Mouse (Mus musculus) hindbrain, embryonic 13.5 days (tissue): ENCODE measurements around the gene Sdr9c7. TPM values are rescaled to one million over a fixed set of nuclear protein-coding genes. Genes with fewer than 3 reads are reported as not detected.
"Not testable (repeated sequence)": the region's sequence is repeated elsewhere in the genome, so short reads cannot be mapped to it uniquely, and the experiment has no call there.

Experiments
- ATAC-seq: fragments of 200-750 bp; cut with Nextera tagmentation; 2 replicates; pipeline ENCODE4 v1.8.0; 2017; ENCODE audit warnings: moderate TSS enrichment; ENCODE audit not compliant: low FRiP score
- H3K27ac ChIP-seq: fragments of 300-500 bp; sonication (generic); 2 replicates; pipeline ENCODE4 v1.5.1; 2015; ENCODE audit warnings: inconsistent platforms, mild to moderate bottlenecking, moderate library complexity
- H3K27me3 ChIP-seq: fragments of 300-500 bp; sonication (generic); 2 replicates; pipeline ENCODE4 v1.6.1; 2015; ENCODE audit warnings: mild to moderate bottlenecking, inconsistent platforms
- H3K36me3 ChIP-seq: fragments of 300-500 bp; sonication (generic); 2 replicates; pipeline ENCODE4 v1.6.1; 2015; ENCODE audit warnings: mild to moderate bottlenecking, inconsistent platforms
- H3K4me1 ChIP-seq: fragments of 300-500 bp; sonication (generic); replicated peaks from 2 replicates; pipeline ENCODE4 v1.6.1; 2015; ENCODE audit warnings: inconsistent platforms
- H3K4me2 ChIP-seq: fragments of 300-500 bp; sonication (generic); 2 replicates; pipeline ENCODE4 v1.6.1; 2015; ENCODE audit warnings: inconsistent platforms, mild to moderate bottlenecking, moderate library complexity
- H3K4me3 ChIP-seq: fragments of 300-500 bp; sonication (generic); 2 replicates; pipeline ENCODE4 v1.5.1; 2015; ENCODE audit warnings: mild to moderate bottlenecking, inconsistent platforms
- H3K9ac ChIP-seq: fragments of 300-500 bp; sonication (generic); 2 replicates; pipeline ENCODE4 v1.6.1; 2015; ENCODE audit warnings: mild to moderate bottlenecking, inconsistent platforms
- H3K9me3 ChIP-seq: fragments of 300-500 bp; sonication (generic); 2 replicates; pipeline ENCODE4 v1.6.1; 2016; ENCODE audit warnings: inconsistent platforms
- whole genome bisulfite sequencing: fragments of 180-500 bp; shearing (Covaris S2); methylation state at CpG from one replicate; pipeline ENCODE4 v1.1.7; 2015; 5-methylcytosine and 5-hydroxymethylcytosine counted together
- polyA plus RNA-seq: library from polyadenylated mRNA; unstranded; fragments of >200 nt; fragmentation: Nextera tagmentation; extraction: Ambion mirVana; gene quantifications from 2 replicates; pipeline ENCODE4 v1.2.1, GENCODE M21; 2015

The Sdr9c7 gene
- polyA plus RNA-seq, 1 experiment from 2014 or later = not detected

DNA sequence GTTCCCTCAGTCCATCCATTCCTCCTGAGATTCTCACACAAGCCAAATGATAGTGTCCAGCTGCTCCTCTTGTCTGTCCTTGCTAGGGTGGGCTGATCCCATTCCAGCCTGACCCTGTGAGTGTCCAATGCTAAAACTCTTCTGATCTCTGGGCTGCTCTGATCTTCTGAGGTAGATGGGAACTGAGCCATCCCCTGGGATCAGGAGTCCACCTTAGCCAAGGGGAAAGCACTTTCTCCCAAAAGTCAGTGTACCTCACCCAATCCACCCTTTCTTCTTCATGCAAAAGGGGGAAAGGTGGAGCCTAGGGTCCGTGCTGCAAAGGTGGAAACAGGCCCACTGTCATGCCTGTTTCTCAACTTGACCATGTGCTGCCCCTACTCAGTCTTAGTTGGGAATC is 6.8 kb upstream of the Sdr9c7 start:
- Histone ChIP-seq H3K4me1 (0 out of 2 replicates have a peak, but pooled peaks cover 4% of the 10 kb centered on the region), H3K9me3 (no peaks in the 10 kb centered on the region), H3K36me3 (no peaks in the 10 kb centered on the region), H3K9ac (no peak overlapping the region), H3K4me2 (no peak overlapping the region), H3K27me3 (no peaks in the 10 kb centered on the region), H3K4me3 (no peak overlapping the region), H3K27ac (no peak overlapping the region)
- no peak for ATAC-seq
- WGBS = 86% methylated on average over 1 of the region's 1 CpGs

DNA sequence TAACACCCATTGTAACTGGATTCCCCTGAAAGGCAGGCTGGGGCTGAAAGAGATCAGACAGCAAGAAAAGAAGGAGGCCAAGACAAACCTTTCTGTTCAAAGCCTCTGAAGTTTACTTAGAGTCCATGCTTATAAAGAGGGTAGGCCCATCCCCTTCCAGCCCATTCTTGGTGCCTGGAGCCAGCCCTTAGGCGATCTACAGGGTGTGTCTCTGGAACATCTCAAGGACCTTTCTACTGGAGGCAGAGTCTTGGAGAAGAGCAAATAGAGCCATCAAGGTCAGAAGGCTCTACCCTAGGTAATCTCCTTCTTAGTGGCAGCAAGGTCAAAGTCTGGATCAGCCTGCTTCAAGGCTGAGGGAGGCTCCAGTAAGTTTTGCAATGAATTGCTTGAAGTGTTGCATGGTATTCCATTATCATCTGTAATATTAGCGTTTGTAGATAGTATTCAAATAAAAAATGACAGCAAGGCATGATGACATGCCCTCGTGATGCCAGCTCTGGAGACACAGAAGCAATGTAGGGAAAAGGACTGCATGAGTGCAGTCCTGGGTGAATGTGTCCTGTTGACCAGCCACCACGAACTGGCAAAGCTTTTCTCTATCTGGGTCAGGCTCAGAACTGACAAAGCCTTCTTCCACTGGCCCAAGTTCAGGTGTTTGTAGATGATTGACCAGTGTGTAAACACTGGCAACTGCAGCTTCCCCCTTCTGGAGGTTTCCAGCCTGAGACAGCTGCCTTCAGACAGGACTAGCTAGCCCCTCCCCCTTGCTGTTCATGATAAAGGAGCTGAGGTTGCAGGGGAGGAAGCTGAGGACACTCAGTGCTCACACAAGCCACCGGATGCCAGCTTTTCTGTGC is 4.9 kb upstream of the Sdr9c7 start:
- not testable (repeated sequence) for H3K9ac ChIP-seq, H3K27me3 ChIP-seq, H3K9me3 ChIP-seq, H3K27ac ChIP-seq, H3K36me3 ChIP-seq, H3K4me2 ChIP-seq, H3K4me3 ChIP-seq, ATAC-seq, H3K4me1 ChIP-seq
- WGBS = 71% methylated on average over 5 of the region's 5 CpGs

DNA sequence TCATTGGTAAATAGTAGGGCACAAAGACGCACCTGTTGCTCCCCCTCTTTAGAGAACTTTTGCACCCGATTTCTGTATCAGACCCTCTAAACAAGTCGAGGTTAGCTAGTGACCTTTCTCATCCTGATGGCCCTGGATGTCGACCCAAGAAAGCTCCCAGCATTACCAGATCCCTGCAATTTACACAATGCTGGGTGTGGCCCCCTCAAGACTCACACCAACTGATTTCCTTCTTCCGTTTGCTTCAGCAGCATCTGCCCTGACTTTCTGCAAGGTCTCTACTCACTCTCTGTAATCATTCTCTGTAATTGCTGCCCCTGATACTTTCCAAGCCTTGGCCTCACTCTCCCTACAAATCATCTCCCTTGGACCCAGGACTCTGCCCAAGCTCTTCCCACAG is 1.6 kb upstream of the Sdr9c7 start:
- no peak overlapping the region for H3K27ac ChIP-seq
- no peaks in the 10 kb centered on the region for H3K36me3 ChIP-seq
- H3K4me3 ChIP-seq = no peak overlapping the region
- H3K4me1 ChIP-seq = no peaks in the 10 kb centered on the region
- no peak overlapping the region for H3K4me2 ChIP-seq
- no peak overlapping the region for H3K9ac ChIP-seq
- H3K9me3 ChIP-seq = no peaks in the 10 kb centered on the region
- ATAC-seq = no peak
- 79% methylated on average over 5 of the region's 5 CpGs for WGBS
- no peaks in the 10 kb centered on the region for H3K27me3 ChIP-seq

DNA sequence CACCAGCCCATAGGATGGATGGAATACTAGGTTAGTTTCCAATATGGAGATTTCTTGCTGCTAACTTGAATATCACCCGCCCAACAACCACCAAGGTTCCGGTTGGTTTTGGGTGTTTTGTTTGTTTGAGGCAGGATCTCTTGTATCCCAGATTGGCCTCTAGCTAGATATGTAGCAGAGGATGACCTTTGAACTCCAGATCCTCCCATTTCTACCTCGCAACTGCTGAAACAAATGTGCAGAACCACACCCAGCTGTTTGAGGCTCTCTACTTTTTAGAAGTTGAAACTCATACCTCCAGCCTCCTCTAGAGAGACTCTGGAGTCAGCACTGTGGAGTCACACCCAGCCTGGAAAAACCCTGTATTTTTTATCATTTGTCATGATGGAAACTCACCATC is 812 bp upstream of the Sdr9c7 start:
- Histone ChIP-seq H3K4me3 (no peak overlapping the region), H3K4me2 (no peak overlapping the region), H3K27me3 (no peaks in the 10 kb centered on the region), H3K27ac (no peak overlapping the region), H3K36me3 (no peaks in the 10 kb centered on the region), H3K9me3 (no peaks in the 10 kb centered on the region), H3K4me1 (no peaks in the 10 kb centered on the region), H3K9ac (no peak overlapping the region)
- ATAC-seq = no peak
- WGBS = 86% methylated on average over 3 of the region's 3 CpGs

DNA sequence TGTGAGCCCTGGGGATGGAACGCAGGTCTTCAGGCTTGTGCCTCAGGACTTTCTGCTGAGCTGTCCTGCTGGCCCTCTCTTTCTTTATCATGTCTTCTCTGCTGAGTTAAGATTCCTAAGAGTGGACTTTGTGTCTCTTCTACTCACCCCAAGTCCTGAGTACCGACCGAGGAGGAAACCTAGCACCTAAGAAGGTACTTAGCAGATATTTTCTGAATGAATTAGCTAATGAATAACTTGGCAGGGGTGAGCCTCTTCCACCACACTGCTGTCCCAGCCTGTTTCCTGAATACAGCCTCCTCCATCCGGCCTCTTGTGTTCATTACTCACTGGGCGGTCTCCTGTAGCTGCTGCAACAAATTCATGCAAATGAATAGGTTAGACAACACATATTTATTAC is 1.5 kb downstream of the Sdr9c7 start:
- Histone ChIP-seq H3K27ac (no peak overlapping the region), H3K9ac (no peak overlapping the region), H3K4me1 (peaks cover under 1% of the 10 kb centered on the region; the same call in 1 of the 2 replicates), H3K9me3 (no peaks in the 10 kb centered on the region), H3K4me3 (no peak overlapping the region), H3K36me3 (no peaks in the 10 kb centered on the region), H3K4me2 (no peak overlapping the region), H3K27me3 (no peaks in the 10 kb centered on the region)
- no peak for ATAC-seq
- 65% methylated on average over 5 of the region's 5 CpGs for WGBS

DNA sequence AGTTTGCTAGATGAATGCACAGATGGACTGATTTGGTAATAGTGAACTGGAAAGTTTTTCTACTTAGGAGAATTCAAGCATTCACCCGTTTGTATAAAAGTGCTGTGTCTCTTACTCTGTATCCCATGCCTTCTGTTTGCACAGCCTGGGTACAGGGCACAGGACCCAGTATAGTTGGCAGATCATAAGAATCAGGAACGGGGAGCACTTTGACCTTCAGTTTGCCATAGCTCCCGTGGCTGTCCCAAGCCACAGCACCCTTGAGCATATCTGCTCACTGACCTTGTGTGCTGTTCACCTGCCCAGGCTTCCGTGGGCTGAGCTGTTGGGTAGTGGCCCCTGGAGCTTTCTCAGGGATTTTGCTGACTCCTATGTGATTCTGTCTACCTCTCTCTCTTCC is 3.4 kb downstream of the Sdr9c7 start:
- Histone ChIP-seq H3K9ac (no peak overlapping the region), H3K4me2 (no peak overlapping the region), H3K27me3 (no peaks in the 10 kb centered on the region), H3K36me3 (no peaks in the 10 kb centered on the region), H3K27ac (no peak overlapping the region), H3K4me3 (no peak overlapping the region), H3K9me3 (no peaks in the 10 kb centered on the region), H3K4me1 (peaks cover 4% of the 10 kb centered on the region)
- WGBS = 83% methylated on average over 4 of the region's 4 CpGs
- no peak for ATAC-seq

DNA sequence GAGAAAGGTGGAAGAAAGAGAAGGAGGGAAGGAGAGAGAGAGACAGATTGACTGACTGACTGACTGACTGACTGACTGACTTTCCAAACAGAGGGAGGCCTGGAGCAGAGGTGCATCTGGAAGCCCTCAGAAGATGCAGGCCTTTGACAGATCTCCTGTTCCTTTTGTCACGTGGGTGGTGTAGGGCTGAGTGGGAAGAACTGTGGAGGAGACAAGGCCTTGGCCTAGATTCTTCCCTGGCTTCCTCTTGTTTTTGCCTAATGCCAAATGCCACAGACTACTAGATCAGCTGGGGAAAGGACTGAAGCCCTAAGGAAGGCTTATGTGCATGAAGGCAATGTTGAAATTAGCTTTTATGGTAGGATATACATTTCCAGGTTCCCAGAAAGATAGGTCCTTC is 4.8 kb downstream of the Sdr9c7 start:
- H3K27ac ChIP-seq = no peak overlapping the region
- H3K27me3 ChIP-seq = no peaks in the 10 kb centered on the region
- H3K36me3 ChIP-seq = no peaks in the 10 kb centered on the region
- no peak overlapping the region for H3K9ac ChIP-seq
- peaks cover 4% of the 10 kb centered on the region for H3K4me1 ChIP-seq
- no peak overlapping the region for H3K4me3 ChIP-seq
- no peaks in the 10 kb centered on the region for H3K9me3 ChIP-seq
- no peak for ATAC-seq
- 47% methylated on average over 1 of the region's 1 CpGs for WGBS
- no peak overlapping the region for H3K4me2 ChIP-seq

DNA sequence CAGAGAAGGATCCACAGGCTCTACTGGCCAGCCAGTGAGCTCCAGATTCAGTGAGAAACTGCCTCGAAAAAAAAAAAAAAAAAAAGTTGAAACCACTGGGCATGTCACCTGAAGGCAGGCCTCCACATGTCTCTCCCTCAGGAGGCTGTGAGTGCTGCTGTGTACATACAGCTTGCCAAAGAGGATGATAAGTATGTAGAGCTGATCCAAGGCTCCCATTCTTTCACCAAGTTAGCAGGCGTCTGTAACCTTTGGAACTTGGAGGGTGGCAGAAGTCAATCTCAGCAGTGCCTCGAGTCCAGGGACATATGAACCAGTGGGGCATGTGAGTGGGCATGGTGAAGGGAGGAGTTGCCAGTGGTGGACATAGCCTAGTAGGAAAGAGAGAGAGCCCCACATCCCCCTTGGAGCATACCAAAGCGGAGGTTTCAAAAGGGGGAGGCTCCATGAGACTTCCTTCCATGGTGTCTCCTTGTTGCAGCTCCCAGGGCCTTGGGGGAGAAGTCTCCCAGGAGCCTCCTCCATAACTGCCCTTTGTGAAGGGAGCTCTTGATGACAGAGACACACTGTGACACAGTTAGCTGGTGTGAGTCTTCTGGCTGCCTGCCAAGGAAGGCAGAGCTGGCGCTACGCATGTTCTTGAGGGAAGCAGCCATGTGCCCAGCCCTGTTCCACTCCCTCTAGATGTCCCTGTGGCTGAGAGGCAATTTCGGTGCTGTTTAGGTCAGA is 6.6 kb downstream of the Sdr9c7 start:
- no peaks in the 10 kb centered on the region for H3K36me3 ChIP-seq
- WGBS = 67% methylated on average over 7 of the region's 7 CpGs
- no peaks in the 10 kb centered on the region for H3K27me3 ChIP-seq
- H3K4me2 ChIP-seq = no peak overlapping the region
- H3K9ac ChIP-seq = no peak overlapping the region
- H3K4me1 ChIP-seq = peaks cover 4% of the 10 kb centered on the region
- peak; percentile 24; the same call in 1 of the 2 replicates for ATAC-seq
- H3K27ac ChIP-seq = no peak overlapping the region
- H3K9me3 ChIP-seq = no peaks in the 10 kb centered on the region
- H3K4me3 ChIP-seq = no peak overlapping the region

DNA sequence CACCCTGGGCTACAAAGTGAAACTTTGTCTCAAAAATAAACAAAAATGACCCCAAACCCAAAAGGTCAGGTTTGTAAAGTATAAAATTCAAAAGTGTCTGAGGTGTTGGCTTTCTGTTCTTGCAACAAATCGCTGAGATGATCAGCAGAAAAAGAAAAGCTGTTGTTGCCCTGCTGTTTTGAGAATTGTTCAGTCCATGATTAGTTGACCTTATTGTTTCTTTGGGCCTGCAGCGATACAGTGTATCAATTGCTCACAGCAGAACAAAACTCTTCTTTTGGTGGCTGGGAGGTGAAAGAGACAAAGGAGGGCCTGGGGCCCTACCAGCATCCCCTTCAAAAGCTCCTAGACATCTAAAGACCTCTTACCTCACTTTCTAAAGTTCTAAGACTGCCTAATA is 7.8 kb downstream of the Sdr9c7 start:
- Histone ChIP-seq H3K36me3 (no peaks in the 10 kb centered on the region), H3K4me2 (no peak overlapping the region), H3K9ac (no peak overlapping the region), H3K27me3 (no peaks in the 10 kb centered on the region), H3K4me1 (peaks cover 4% of the 10 kb centered on the region), H3K9me3 (no peaks in the 10 kb centered on the region), H3K27ac (no peak overlapping the region), H3K4me3 (no peak overlapping the region)
- no peak for ATAC-seq
- WGBS = 38% methylated on average over 2 of the region's 2 CpGs

DNA sequence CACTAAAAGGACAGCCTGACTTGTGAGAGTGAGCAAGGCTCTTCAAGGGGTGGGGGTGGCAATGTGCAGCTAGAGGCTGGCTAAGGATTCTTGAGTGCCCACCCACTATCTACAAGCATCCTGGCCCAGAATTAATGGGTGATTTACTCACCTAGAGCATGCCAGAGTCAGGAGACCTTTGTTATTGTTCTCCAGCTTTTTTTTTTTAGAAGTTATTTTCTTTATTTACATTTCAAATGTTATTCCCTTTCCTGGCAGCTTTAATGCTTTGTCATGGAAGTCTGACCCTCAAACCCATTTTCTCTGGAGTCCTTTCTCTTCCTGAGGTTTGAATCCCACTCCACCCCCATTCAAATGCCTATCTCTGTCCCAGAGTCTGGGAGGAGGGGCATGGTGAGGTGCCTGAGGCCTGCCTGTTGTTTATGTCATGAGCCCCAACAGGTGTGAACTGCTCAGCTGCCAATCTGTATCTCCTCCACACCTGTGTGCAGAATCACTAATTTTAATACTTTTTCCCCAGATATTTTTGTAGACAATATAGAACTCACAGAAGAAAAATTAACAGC is 9.2 kb downstream of the Sdr9c7 start:
- H3K4me1 ChIP-seq = peaks cover 4% of the 10 kb centered on the region
- no peaks in the 10 kb centered on the region for H3K27me3 ChIP-seq
- H3K27ac ChIP-seq = no peak overlapping the region
- no peak overlapping the region for H3K4me2 ChIP-seq
- no peaks in the 10 kb centered on the region for H3K9me3 ChIP-seq
- no peak overlapping the region for H3K4me3 ChIP-seq
- H3K9ac ChIP-seq = no peak overlapping the region
- no peaks in the 10 kb centered on the region for H3K36me3 ChIP-seq
- ATAC-seq = no peak

DNA sequence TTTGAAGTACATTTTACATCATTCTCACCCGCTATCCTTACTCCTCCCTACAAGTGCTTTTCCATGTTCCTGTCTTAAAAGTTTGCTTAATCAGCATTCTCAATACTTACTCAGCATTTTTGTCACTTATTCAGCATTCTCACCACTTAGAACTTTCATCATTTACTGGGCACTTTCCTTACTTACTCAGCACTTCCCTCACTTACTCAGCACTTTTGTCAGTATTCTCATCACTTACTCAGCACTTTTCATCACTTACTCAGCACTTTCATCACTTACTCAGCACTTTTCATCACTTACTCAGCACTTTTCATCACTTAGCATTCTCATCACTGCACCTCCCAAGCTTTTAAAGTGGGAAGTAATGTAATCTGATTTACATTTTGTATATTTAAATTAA is 17.3 kb downstream of the Sdr9c7 start:
- H3K4me2 ChIP-seq = no peak overlapping the region
- no peaks in the 10 kb centered on the region for H3K36me3 ChIP-seq
- no peaks in the 10 kb centered on the region for H3K9me3 ChIP-seq
- H3K9ac ChIP-seq = no peak overlapping the region
- WGBS = 84% methylated on average over 1 of the region's 1 CpGs
- no peaks in the 10 kb centered on the region for H3K27me3 ChIP-seq
- H3K4me1 ChIP-seq = no peaks in the 10 kb centered on the region
- ATAC-seq = no peak
- no peak overlapping the region for H3K4me3 ChIP-seq
- H3K27ac ChIP-seq = no peak overlapping the region

DNA sequence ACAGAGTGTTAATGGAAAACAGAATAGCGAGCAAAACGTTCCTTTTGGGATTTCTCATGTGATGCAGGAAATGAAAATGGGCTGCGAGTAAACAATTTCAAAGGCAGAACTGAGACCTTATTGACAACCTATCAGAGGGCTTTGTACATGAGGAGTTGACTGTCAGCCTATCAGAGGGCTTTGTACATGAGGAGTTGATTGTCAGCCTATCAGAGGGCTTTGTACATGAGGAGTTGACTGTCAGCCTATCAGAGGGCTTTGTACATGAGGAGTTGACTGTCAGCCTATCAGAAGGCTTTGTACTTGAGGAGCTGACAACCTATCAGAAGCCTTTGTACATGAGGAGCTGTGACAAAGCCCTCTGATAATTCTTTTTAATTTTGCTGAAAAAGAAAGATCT is 18.9 kb downstream of the Sdr9c7 start:
- H3K36me3 ChIP-seq, H3K27ac ChIP-seq, H3K4me2 ChIP-seq, H3K4me3 ChIP-seq, H3K4me1 ChIP-seq, H3K9me3 ChIP-seq, H3K9ac ChIP-seq, H3K27me3 ChIP-seq, ATAC-seq: not testable (repeated sequence)
- WGBS = 83% methylated on average over 3 of the region's 3 CpGs
